ENCODE assay signal across 20 mouse cellular contexts in genomic region chr6:94962411-94963087, GRCm38 (mm10).
A peak's percentile ranks its signal among the peaks of the same experiment; 100 is the strongest.
DNase-seq lines count a peak whose midpoint lies in the region; ATAC-seq and TF ChIP-seq lines count a peak whose summit lies in the region.
"Had no signal": no experiment of that assay in that cellular context is flagged by ENCODE, and none has a peak within 500 bp of the region (broad histone marks: within the 10 kb centered on the region; RNA-seq: fewer than 3 reads in every experiment).

No protein-coding gene starts in this region.

- ATAC-seq in heart, embryonic 12.5 days (ENCODE audit: insufficient number of reproducible peaks, low FRiP score): peak; percentile 53; the same call in 1 of the 2 replicates
- no peak for ATAC-seq in midbrain, postnatal 0 days (ENCODE audit: low FRiP score)
- ATAC-seq: activated CD4-positive, CD25-positive, alpha-beta regulatory T cell, adult 4 months; forebrain, embryonic 14.5 days; midbrain, embryonic 13.5 days; Patski had no signal

- H3K9me3 ChIP-seq in heart, embryonic 12.5 days (replicated peaks): no peaks in the 10 kb centered on the region
- no peaks in the 10 kb centered on the region for H3K9me3 ChIP-seq in midbrain, embryonic 10.5 days (replicated peaks)
- no peaks in the 10 kb centered on the region for H3K9me3 ChIP-seq in midbrain, postnatal 0 days (ENCODE audit: low read length)
- H3K9me3 ChIP-seq in embryonic facial prominence, embryonic 10.5 days: no peaks in the 10 kb centered on the region
- H3K9me3 ChIP-seq: hindbrain, embryonic 12.5 days; midbrain, embryonic 13.5 days had no signal

- no peak for DNase-seq in heart, postnatal 4 days
- DNase-seq in midbrain, embryonic 10.5 days (ENCODE audit: low spot score): no peak
- no peak for DNase-seq in midbrain, postnatal 0 days (ENCODE audit: low spot score)
- peak; percentile 28 for DNase-seq in embryonic facial prominence, embryonic 10.5 days (ENCODE audit: low spot score)
- peak; percentile 39 for DNase-seq in retina, postnatal 1 day
- DNase-seq in spleen, postnatal 4 days (ENCODE audit: low spot score in 2 of 2): no peak
- no peak for DNase-seq in right cerebral cortex, postnatal 25 days
- DNase-seq: adrenal gland, postnatal 25 days; cerebellum, adult 2 months; gastrocnemius, postnatal 36 days; lung, adult 18-20 months; lung, postnatal 4 days; right cerebral cortex, postnatal 14 days; thymus, adult 2 months had no signal

- H3K4me3 ChIP-seq in heart, embryonic 12.5 days: no peak overlapping the region
- H3K4me3 ChIP-seq in midbrain, embryonic 10.5 days: no peak overlapping the region
- no peak overlapping the region for H3K4me3 ChIP-seq in midbrain, postnatal 0 days (ENCODE audit: low read depth, low read length)
- H3K4me3 ChIP-seq in embryonic facial prominence, embryonic 10.5 days: no peak overlapping the region
- H3K4me3 ChIP-seq: hindbrain, embryonic 12.5 days; midbrain, embryonic 13.5 days had no signal

- TF ChIP-seq CTCF in midbrain, postnatal 0 days (IDR thresholded peaks at IDR 0.05): no peak

- H3K36me3 ChIP-seq in heart, embryonic 12.5 days: no peaks in the 10 kb centered on the region
- H3K36me3 ChIP-seq in midbrain, embryonic 10.5 days: no peaks in the 10 kb centered on the region
- H3K36me3 ChIP-seq in midbrain, postnatal 0 days (ENCODE audit: insufficient read depth, low read length): no peaks in the 10 kb centered on the region
- H3K36me3 ChIP-seq in embryonic facial prominence, embryonic 10.5 days (replicated peaks): no peaks in the 10 kb centered on the region
- H3K36me3 ChIP-seq: hindbrain, embryonic 12.5 days; midbrain, embryonic 13.5 days had no signal

- H3K27ac ChIP-seq in heart, embryonic 12.5 days (ENCODE audit: poor library complexity, severe bottlenecking): peak overlapping the region; percentile 48
- 0 out of 2 replicates have a peak overlapping the region, but pooled peaks have one; percentile 46 for H3K27ac ChIP-seq in midbrain, embryonic 10.5 days (replicated peaks)
- H3K27ac ChIP-seq in midbrain, postnatal 0 days (ENCODE audit: low read depth, low read length): no peak overlapping the region
- H3K27ac ChIP-seq in embryonic facial prominence, embryonic 10.5 days (replicated peaks): 0 out of 2 replicates have a peak overlapping the region, but pooled peaks have one; percentile 19
- H3K27ac ChIP-seq: hindbrain, embryonic 12.5 days; midbrain, embryonic 13.5 days had no signal

- WGBS in heart, embryonic 12.5 days: 11% methylated on average over 7 of the region's 7 CpGs
- 65% methylated on average over 7 of the region's 7 CpGs for WGBS in midbrain, embryonic 10.5 days
- 55% methylated on average over 7 of the region's 7 CpGs for WGBS in midbrain, postnatal 0 days
- WGBS in embryonic facial prominence, embryonic 10.5 days: 58% methylated on average over 7 of the region's 7 CpGs

- H3K9ac ChIP-seq in heart, embryonic 12.5 days: no peak overlapping the region
- no peak overlapping the region for H3K9ac ChIP-seq in midbrain, postnatal 0 days (replicated peaks; ENCODE audit: low read length, poor library complexity, severe bottlenecking)
- H3K9ac ChIP-seq: hindbrain, embryonic 12.5 days; midbrain, embryonic 13.5 days had no signal

- H3K27me3 ChIP-seq in heart, embryonic 12.5 days (replicated peaks): 0 out of 2 replicates have a peak, but pooled peaks cover 4% of the 10 kb centered on the region
- no peaks in the 10 kb centered on the region for H3K27me3 ChIP-seq in midbrain, embryonic 10.5 days (ENCODE audit: low read depth, poor library complexity, severe bottlenecking)
- no peaks in the 10 kb centered on the region for H3K27me3 ChIP-seq in midbrain, postnatal 0 days (ENCODE audit: insufficient read depth, low read length)
- H3K27me3 ChIP-seq in embryonic facial prominence, embryonic 10.5 days (replicated peaks; ENCODE audit: low read depth, poor library complexity, severe bottlenecking): no peaks in the 10 kb centered on the region; the same call in 1 of the 2 replicates
- H3K27me3 ChIP-seq: hindbrain, embryonic 12.5 days; midbrain, embryonic 13.5 days; Patski had no signal

- peak overlapping the region; percentile 36 for H3K4me2 ChIP-seq in heart, embryonic 12.5 days
- no peak overlapping the region for H3K4me2 ChIP-seq in midbrain, postnatal 0 days (ENCODE audit: low read depth, low read length, poor library complexity, severe bottlenecking)
- H3K4me2 ChIP-seq: hindbrain, embryonic 12.5 days; midbrain, embryonic 13.5 days had no signal

- peaks cover 19% of the 10 kb centered on the region for H3K4me1 ChIP-seq in heart, embryonic 12.5 days (replicated peaks)
- H3K4me1 ChIP-seq in midbrain, embryonic 10.5 days: peaks cover 18% of the 10 kb centered on the region
- H3K4me1 ChIP-seq in midbrain, postnatal 0 days (ENCODE audit: insufficient read depth, low read length): no peaks in the 10 kb centered on the region
- peaks cover 21% of the 10 kb centered on the region for H3K4me1 ChIP-seq in embryonic facial prominence, embryonic 10.5 days

Comparison
In these comparisons a context has a peak if more than half of its experiments do, and no peak if none do; other contexts are left out.
1. DNase-seq: peak in embryonic facial prominence, embryonic 10.5 days (single experiment) and retina, postnatal 1 day (single experiment); none in heart, postnatal 4 days (single experiment), midbrain, embryonic 10.5 days (single experiment), midbrain, postnatal 0 days (single experiment), spleen, postnatal 4 days (0 of 2) and right cerebral cortex, postnatal 25 days (single experiment).